Mouse (Mus musculus) liver, adult 2 months (tissue): ENCODE data around the gene Kdm1a.

Source experiments
- CTCF ChIP-seq: fragments of 200-500 bp; IDR thresholded peaks from 2 replicates; pipeline ENCODE4 v1.5.1; 2011; ENCODE audit warnings: low read depth, low read length, control low read depth
- POLR2A ChIP-seq: fragments of 200-500 bp; IDR thresholded peaks from 2 replicates; pipeline ENCODE4 v1.6.1; 2011; ENCODE audit warnings: low read length, control low read depth; ENCODE audit not compliant: insufficient read depth; ENCODE audit errors: extremely low read depth

DNA sequence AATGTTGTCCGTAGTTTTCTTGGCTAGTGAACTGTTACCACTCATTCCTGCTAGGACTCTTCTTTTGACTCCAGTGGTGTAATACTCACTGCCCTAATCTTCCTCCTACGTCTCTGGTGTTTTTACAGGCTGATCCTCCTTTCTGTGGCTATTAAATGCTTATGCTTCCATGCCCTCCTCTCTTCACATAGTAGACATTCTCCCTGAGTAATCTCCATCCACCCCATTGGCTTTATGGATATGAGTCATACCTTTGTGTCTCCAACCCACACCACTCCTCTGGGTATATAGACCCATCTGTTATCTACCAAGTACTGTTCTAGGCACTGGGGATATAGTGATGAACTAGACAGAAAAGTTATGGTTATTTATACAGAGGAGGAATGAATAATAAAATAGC is 84.4 kb downstream of the Kdm1a start:
- TF ChIP-seq CTCF (no peak), POLR2A (no peak)
